Mouse (Mus musculus) CH12.LX (cell line): ENCODE results near the gene Agxt. TPM values are rescaled to one million over a fixed set of nuclear protein-coding genes. Genes with fewer than 3 reads are reported as not detected.
A peak's percentile ranks its signal among the peaks of the same experiment; 100 is the strongest.

Source experiments
- DNase-seq: peaks from one replicate; pipeline ENCODE4 v3.0.0-alpha.2; 2013; ENCODE audit errors: extremely low read depth
- H3K27ac ChIP-seq: 2 replicates; pipeline ENCODE4 v1.5.1; 2012; ENCODE audit warnings: low read depth, mild to moderate bottlenecking, control low read depth, moderate library complexity; ENCODE audit not compliant: insufficient read depth
- H3K27me3 ChIP-seq: replicated peaks from 2 replicates; pipeline ENCODE3; 2012; ENCODE audit warnings: inconsistent platforms
- H3K36me3 ChIP-seq, 2 experiments: replicated peaks in 1 of 2; 2 replicates each; pipeline versions ENCODE3 to v1.6.1; 2012; ENCODE audit warnings: inconsistent platforms in 1 of 2, low read length in 1 of 2, mild to moderate bottlenecking in 1 of 2, mixed read lengths in 1 of 2, moderate library complexity in 1 of 2; ENCODE audit not compliant: control insufficient read depth in 1 of 2, insufficient read depth in 1 of 2
- H3K4me1 ChIP-seq, 2 experiments: 2 replicates each; pipeline ENCODE4 v1.6.1; 2012; ENCODE audit warnings: inconsistent platforms in 1 of 2, moderate library complexity in 1 of 2; ENCODE audit not compliant: insufficient read depth in 2 of 2, control insufficient read depth in 1 of 2
- H3K4me2 ChIP-seq: 2 replicates; pipeline ENCODE4 v1.6.1; 2012; ENCODE audit warnings: low read depth, mild to moderate bottlenecking, control low read depth; ENCODE audit not compliant: poor library complexity, insufficient read depth, severe bottlenecking
- H3K4me3 ChIP-seq, 3 experiments: fragments of 150-350 bp in 1 of 3; sonication (generic) in 1 of 3; replicated peaks in 1 of 3; 2 replicates each; pipeline versions ENCODE3 to v1.5.1; 2011 to 2012; ENCODE audit warnings: low read depth in 2 of 3, low read length in 2 of 3, mild to moderate bottlenecking in 2 of 3, moderate library complexity in 2 of 3, control low read depth in 1 of 3, improper control_type of control experiment in 1 of 3, inconsistent platforms in 1 of 3, mixed read lengths in 1 of 3; ENCODE audit not compliant: poor library complexity in 1 of 3
- H3K79me2 ChIP-seq: replicated peaks from 2 replicates; pipeline ENCODE4 v1.6.1; 2012; ENCODE audit warnings: mild to moderate bottlenecking, moderate library complexity; ENCODE audit not compliant: control insufficient read depth, poor library complexity, insufficient read depth, severe bottlenecking; ENCODE audit errors: extremely low read depth
- H3K9ac ChIP-seq: 2 replicates; pipeline ENCODE4 v1.6.1; 2012; ENCODE audit warnings: low read depth, mild to moderate bottlenecking, control low read depth, moderate library complexity; ENCODE audit not compliant: insufficient read depth
- H3K9me3 ChIP-seq: replicated peaks from 2 replicates; pipeline ENCODE3; 2012; ENCODE audit warnings: low read length, inconsistent platforms, mixed read lengths
- BHLHE40 ChIP-seq: IDR thresholded peaks from 2 replicates; pipeline ENCODE4 v1.6.1; 2011; ENCODE audit warnings: mild to moderate bottlenecking, low read depth, low read length, improper control_type of control experiment
- CHD1 ChIP-seq: IDR thresholded peaks from 2 replicates; pipeline ENCODE4 v1.6.1; 2012; ENCODE audit warnings: low read depth, low read length, improper control_type of control experiment, inconsistent platforms
- CTCF ChIP-seq, 2 experiments: IDR thresholded peaks in 1 of 2; conservative IDR thresholded peaks in 1 of 2; 2 replicates each; pipeline ENCODE4 v1.5.1; 2011 to 2012; ENCODE audit warnings: low read depth in 2 of 2, low read length in 2 of 2, improper control_type of control experiment in 1 of 2, inconsistent platforms in 1 of 2, mild to moderate bottlenecking in 1 of 2, moderate library complexity in 1 of 2
- E2F4 ChIP-seq: IDR thresholded peaks from 2 replicates; pipeline ENCODE4 v1.6.1; 2011; ENCODE audit warnings: low read depth, low read length, improper control_type of control experiment; ENCODE audit not compliant: insufficient replicate concordance
- GABPA ChIP-seq: IDR thresholded peaks from 2 replicates; pipeline ENCODE4 v1.6.1; 2012; ENCODE audit warnings: low read depth, low read length, improper control_type of control experiment, inconsistent platforms; ENCODE audit not compliant: insufficient replicate concordance
- MAZ ChIP-seq: IDR thresholded peaks from 2 replicates; pipeline ENCODE4 v1.6.1; 2012; ENCODE audit warnings: low read depth, mild to moderate bottlenecking, inconsistent platforms, low read length, improper control_type of control experiment, moderate library complexity
- MXI1 ChIP-seq: IDR thresholded peaks from 2 replicates; pipeline ENCODE4 v1.6.1; 2011; ENCODE audit warnings: mild to moderate bottlenecking, low read depth, low read length, improper control_type of control experiment
- MYC ChIP-seq: IDR thresholded peaks from 2 replicates; pipeline ENCODE4 v1.6.1; 2011; ENCODE audit warnings: low read depth, mild to moderate bottlenecking, improper control_type of control experiment, low read length
- NELFE ChIP-seq: IDR thresholded peaks from 2 replicates; pipeline ENCODE4 v1.6.1; 2011; ENCODE audit warnings: low read depth, low read length, improper control_type of control experiment
- POLR2A ChIP-seq: IDR thresholded peaks from 2 replicates; pipeline ENCODE4 v1.6.1; 2011; ENCODE audit warnings: low read depth, mild to moderate bottlenecking, improper control_type of control experiment, low read length
- RAD21 ChIP-seq: IDR thresholded peaks from 2 replicates; pipeline ENCODE4 v1.6.1; 2011; ENCODE audit warnings: low read depth, mild to moderate bottlenecking, low read length, improper control_type of control experiment, moderate library complexity
- RCOR1 ChIP-seq: conservative IDR thresholded peaks from 2 replicates; pipeline ENCODE4 v1.6.1; 2012; ENCODE audit warnings: low read depth, mild to moderate bottlenecking, inconsistent platforms, low read length, improper control_type of control experiment
- SIN3A ChIP-seq: IDR thresholded peaks from 2 replicates; pipeline ENCODE4 v1.6.1; 2012; ENCODE audit warnings: low read length, improper control_type of control experiment, inconsistent platforms
- SMC3 ChIP-seq: IDR thresholded peaks from 2 replicates; pipeline ENCODE4 v1.6.1; 2011; ENCODE audit warnings: low read depth, low read length, improper control_type of control experiment
- UBTF ChIP-seq: IDR thresholded peaks from 2 replicates; pipeline ENCODE4 v1.6.1; 2012; ENCODE audit warnings: low read depth, mild to moderate bottlenecking, inconsistent platforms, low read length, improper control_type of control experiment, moderate library complexity
- USF1 ChIP-seq: IDR thresholded peaks from 2 replicates; pipeline ENCODE4 v1.6.1; 2014; ENCODE audit warnings: low read depth, mild to moderate bottlenecking, inconsistent platforms, low read length, improper control_type of control experiment
- USF2 ChIP-seq: conservative IDR thresholded peaks from 2 replicates; pipeline ENCODE4 v1.6.1; 2011; ENCODE audit warnings: low read depth, low read length, improper control_type of control experiment
- ZC3H11A ChIP-seq: IDR thresholded peaks from 2 replicates; pipeline ENCODE4 v1.6.1; 2012; ENCODE audit warnings: low read depth, mild to moderate bottlenecking, inconsistent platforms, low read length, improper control_type of control experiment
- dilution Hi-C: fragments of 300-500 bp; cut with MboI; formaldehyde crosslinking; loops from 2 replicates; pipeline ENCODE4 v1.14.3; 2020; ENCODE audit warnings: low sequenced_read_pairs; ENCODE audit not compliant: extremely low pct_unique_long_range_greater_than_20kb, extremely low pct_ligation_motif_present
- in situ Hi-C: fragments of 300-500 bp; cut with MboI; formaldehyde crosslinking; loops from 3 replicates; pipeline ENCODE4 v1.14.3; 2019; ENCODE audit warnings: low sequenced_read_pairs, low pct_ligation_motif_present, low pct_unique_long_range_greater_than_20kb, mixed read lengths
- polyA plus RNA-seq: library from polyadenylated mRNA; unstranded; fragments of >175 nt; gene quantifications from 2 replicates; pipeline ENCODE4 v1.2.1, GENCODE M21; 2012; ENCODE audit warnings: low read depth; ENCODE audit not compliant: insufficient read length
- total RNA-seq, 2 experiments: library from RNA; depleted of rRNA; stranded (reverse); fragments of 300-350 nt in 1 of 2; fragments of >200 nt in 1 of 2; gene quantifications; 2 replicates each; pipeline ENCODE4 v1.2.3; 2012 to 2014

The Agxt gene
- total and polyA plus RNA-seq, 3 experiments, result not detected

DNA sequence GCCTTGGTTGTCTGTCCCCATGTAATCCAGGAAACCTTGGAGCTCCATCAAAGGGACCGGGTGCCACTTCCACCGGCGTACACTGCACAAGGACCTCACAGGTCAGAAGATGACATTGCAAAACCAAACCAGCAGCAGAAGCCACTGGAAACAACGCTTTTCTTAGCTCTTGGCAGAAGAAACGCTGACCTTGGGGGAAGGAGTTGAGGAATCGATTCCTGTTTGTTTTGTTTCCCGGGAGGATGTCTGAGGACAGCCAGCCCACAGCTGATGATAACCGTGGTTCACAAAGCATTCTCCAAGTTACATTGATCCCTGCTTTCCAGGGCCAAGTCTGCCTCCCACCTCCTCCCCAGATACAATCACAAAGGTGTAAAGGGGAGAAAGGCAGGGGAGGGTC lies 11.0 kb upstream of the Agxt start:
- in situ Hi-C loops, result no loop called here

DNA sequence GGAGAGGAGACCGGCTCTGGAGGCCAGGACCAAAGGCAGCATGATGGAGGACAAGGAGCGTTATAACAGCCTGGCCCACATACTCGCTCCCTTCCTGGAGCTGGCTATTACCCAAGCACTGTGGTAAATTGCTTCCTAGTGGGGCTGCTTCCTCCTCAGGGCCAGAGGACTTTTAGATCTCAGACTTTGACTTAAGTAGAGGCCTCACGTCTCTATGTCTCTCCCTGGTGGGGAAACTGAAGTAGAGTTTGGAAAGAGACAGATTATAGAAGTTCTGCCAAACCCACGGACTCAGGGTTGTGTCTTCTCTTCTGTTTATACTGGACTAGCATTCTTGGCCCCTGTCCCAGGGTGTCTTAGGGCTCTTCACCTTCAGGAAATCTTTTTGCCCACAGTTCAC lies 9.8 kb upstream of the Agxt start:
- in situ Hi-C loops (no loop called here), dilution Hi-C loops (no loop called here)
- TF ChIP-seq UBTF (no peak), MXI1 (no peak), RCOR1 (no peak), RAD21 (peak; percentile 25), ZC3H11A (no peak), GABPA (no peak), USF2 (no peak), MYC (no peak), USF1 (no peak), POLR2A (no peak), CTCF (conservative IDR thresholded peaks at IDR 0.05 in 1 of 2, IDR thresholded peaks at IDR 0.05 in 1 of 2; ENCODE audit: low read depth in 2 of 2, low read length in 2 of 2) (peak in 1 of 2 experiments; percentile 42; a peak in 2 of 4 replicates), E2F4 (no peak), SMC3 (peak; percentile 25; the same call in 1 of the 2 replicates), SIN3A (no peak), MAZ (no peak)
- peaks cover 3% of the 10 kb centered on the region for H3K9me3 ChIP-seq
- H3K9ac ChIP-seq, result no peak overlapping the region
- peaks cover 82% of the 10 kb centered on the region for H3K27me3 ChIP-seq
- peak; percentile 13 for DNase-seq
- H3K4me3 ChIP-seq, result no peak overlapping the region
- no peaks in the 10 kb centered on the region for H3K79me2 ChIP-seq
- H3K27ac ChIP-seq, result no peak overlapping the region
- no peaks in the 10 kb centered on the region for H3K36me3 ChIP-seq
- no peaks in the 10 kb centered on the region for H3K4me1 ChIP-seq
- H3K4me2 ChIP-seq, result no peak overlapping the region

More for the DNA sequence above, 11.0 kb upstream of the Agxt start:
- TF ChIP-seq MYC (no peak), E2F4 (no peak), SIN3A (no peak), SMC3 (no peak), BHLHE40 (no peak), CTCF (conservative IDR thresholded peaks at IDR 0.05 in 1 of 2, IDR thresholded peaks at IDR 0.05 in 1 of 2; ENCODE audit: low read depth in 2 of 2, low read length in 2 of 2) (no peak), CHD1 (no peak), NELFE (no peak)
- H3K27me3 ChIP-seq, result peaks cover 81% of the 10 kb centered on the region
- DNase-seq, result no peak
- H3K4me2 ChIP-seq, result no peak overlapping the region
- dilution Hi-C loops, result no loop called here
- H3K79me2 ChIP-seq, result no peaks in the 10 kb centered on the region
- H3K27ac ChIP-seq, result no peak overlapping the region
- H3K4me3 ChIP-seq, result no peak overlapping the region
- H3K9me3 ChIP-seq, result peaks cover 3% of the 10 kb centered on the region
- no peaks in the 10 kb centered on the region for H3K4me1 ChIP-seq
- no peak overlapping the region for H3K9ac ChIP-seq
- no peaks in the 10 kb centered on the region for H3K36me3 ChIP-seq
